Mouse (Mus musculus): ENCODE measurements around the gene Ksr1.

- TF ChIP-seq CTCF (IDR thresholded peaks at IDR 0.05; ENCODE audit: control insufficient read depth, insufficient read depth, insufficient read length) (peak; percentile 68), MYOG (IDR thresholded peaks at IDR 0.05; ENCODE audit: control insufficient read depth, extremely low read depth, insufficient read length) (no peak), CEBPB (IDR thresholded peaks at IDR 0.05; ENCODE audit: low read depth) (no peak), USF1 (IDR thresholded peaks at IDR 0.05; ENCODE audit: low read depth) (no peak), MAX (IDR thresholded peaks at IDR 0.05) (no peak)
These were observed 127.1 kb downstream of the Ksr1 start for GRCm38 (mm10) chr11:79018954-79019704.
